Mouse (Mus musculus): ENCODE results near the gene Rassf5.
A peak's percentile ranks its signal among the peaks of the same experiment; 100 is the strongest.

DNA sequence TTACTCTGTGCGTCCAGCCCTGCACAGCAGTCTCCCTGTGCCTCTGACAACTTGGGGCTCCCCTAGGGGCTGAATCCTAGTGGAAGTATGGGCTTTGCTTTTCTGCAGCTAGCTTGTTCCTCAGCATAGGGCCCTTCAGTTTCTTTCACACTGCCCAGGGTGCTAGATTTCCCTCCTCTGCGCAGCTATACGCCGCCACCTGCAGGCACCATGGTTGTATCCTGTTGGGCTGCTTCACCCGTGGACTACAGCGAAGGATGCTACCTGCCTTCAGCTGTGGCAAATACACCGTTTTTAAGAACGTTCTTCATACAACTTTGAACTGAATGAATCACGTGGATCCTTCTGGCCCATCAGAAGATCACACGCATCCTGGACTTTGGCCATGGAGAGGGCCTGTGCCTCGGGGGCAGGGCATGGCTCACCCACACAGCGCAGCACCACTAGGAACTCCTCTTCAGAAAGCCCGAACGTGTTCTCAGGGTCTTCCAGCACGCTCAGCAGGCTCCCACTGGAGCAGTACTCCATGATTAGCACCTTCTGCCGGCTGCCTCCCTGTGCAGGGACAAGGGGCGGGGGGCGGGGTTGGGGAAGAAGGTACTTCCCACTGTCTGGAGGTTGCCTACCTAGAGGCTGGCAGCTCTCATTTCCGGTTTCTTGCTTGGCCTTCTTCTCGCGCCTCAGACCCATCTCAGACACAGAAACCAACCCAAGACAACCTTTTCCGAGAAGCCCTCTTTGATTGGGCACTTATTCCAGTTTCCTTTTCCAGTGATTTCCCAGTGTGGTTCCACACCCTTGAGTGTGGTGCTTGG, 29.9 kb upstream of the Rassf5 start:
- TF ChIP-seq CTCF (IDR thresholded peaks at IDR 0.05) (peak; percentile 24), EP300 (IDR thresholded peaks at IDR 0.05) (no peak)

All from lung, postnatal 0 days (tissue).